Mouse (Mus musculus) testis, adult 2 months (tissue): ENCODE measurements around the gene Fbxl13.

ENCODE experiments used
- CTCF ChIP-seq: fragments of 200-500 bp; IDR thresholded peaks from 2 replicates; pipeline ENCODE4 v1.5.1; 2012; ENCODE audit warnings: low read depth, mild to moderate bottlenecking, inconsistent platforms, low read length, moderate library complexity; ENCODE audit not compliant: control insufficient read depth, insufficient read depth, insufficient replicate concordance
- POLR2A ChIP-seq: fragments of 200-500 bp; IDR thresholded peaks from 2 replicates; pipeline ENCODE4 v1.6.1; 2012; ENCODE audit warnings: low read depth, mild to moderate bottlenecking, inconsistent platforms, low read length, moderate library complexity; ENCODE audit not compliant: control insufficient read depth

GRCm38 (mm10) chr5:21440833-21441530 is 204.5 kb downstream of the Fbxl13 start:
- TF ChIP-seq CTCF = no peak
- TF ChIP-seq POLR2A = no peak
